Mouse (Mus musculus) left cerebral cortex, adult 2 months (tissue): ENCODE data around the gene Rab8a. TPM values are rescaled to one million over a fixed set of nuclear protein-coding genes. Genes with fewer than 3 reads are reported as not detected.
A peak's percentile ranks its signal among the peaks of the same experiment; 100 is the strongest.

Experiments
- DNase-seq, 2 experiments: peaks; one replicate each; pipeline ENCODE4 v3.0.0; 2021 to 2022; ENCODE audit warnings: low spot score in 2 of 2, mixed read lengths in 1 of 2; ENCODE audit errors: extremely low spot score in 1 of 2
- H3K27ac ChIP-seq: fragments of 200-600 bp; 2 replicates; pipeline ENCODE4 v1.8.1; 2022
- H3K4me3 ChIP-seq: fragments of 200-600 bp; 2 replicates; pipeline ENCODE4 v1.8.1; 2022
- CTCF ChIP-seq: fragments of 200-600 bp; IDR thresholded peaks from 2 replicates; pipeline ENCODE4 v1.8.1; 2022; ENCODE audit warnings: antibody characterized with exemption, mild to moderate bottlenecking, moderate library complexity
- intact Hi-C: fragments of 180-260 bp; cut with DNase I; formaldehyde crosslinking; loops from one replicate; pipeline ENCODE4 v1.15.1; 2025
- total RNA-seq, 2 experiments: library from RNA; stranded (reverse); gene quantifications; 2 replicates each; pipeline ENCODE4 v1.2.3; 2021

The Rab8a gene
- total RNA-seq, 2 experiments from 2014 or later = 32.4 to 37.9 TPM

GRCm38 (mm10) chr8:72149056-72149455 lies 11.9 kb upstream of the Rab8a start:
- H3K27ac ChIP-seq = no peak overlapping the region
- no peak for DNase-seq
- intact Hi-C loops = no loop called here
- no peak for TF ChIP-seq CTCF
- no peak overlapping the region for H3K4me3 ChIP-seq

DNA sequence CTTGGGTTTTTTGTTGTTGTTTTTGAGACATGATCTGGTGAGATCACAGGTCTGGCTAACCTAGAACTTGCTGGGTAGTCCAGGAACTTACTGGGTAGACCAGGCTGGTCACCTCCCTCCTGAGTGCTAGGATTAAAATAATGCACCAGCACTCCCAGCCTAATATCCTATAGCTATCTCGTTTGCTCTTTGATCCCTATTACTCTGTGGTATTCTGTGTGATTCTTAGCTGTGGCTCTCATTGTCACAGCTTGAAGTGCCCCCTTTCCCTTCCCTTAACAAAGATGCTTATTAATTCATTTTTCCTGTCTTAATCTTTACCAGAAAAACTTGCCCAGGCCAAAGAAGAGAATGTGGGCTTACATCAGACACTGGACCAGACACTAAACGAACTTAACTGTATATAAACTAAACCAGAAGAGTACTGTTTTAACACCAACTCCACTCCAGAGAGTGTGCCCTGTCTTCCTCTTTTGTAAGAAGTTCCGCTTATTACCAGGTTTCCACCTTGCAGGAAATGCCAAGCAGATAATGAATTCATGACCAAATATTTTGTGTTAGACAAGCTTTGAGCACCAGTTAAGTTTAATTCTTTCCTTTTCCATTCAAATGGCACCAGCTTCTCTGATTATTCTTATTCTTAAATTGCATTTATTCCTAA lies 9.5 kb upstream of the Rab8a start:
- Histone ChIP-seq H3K27ac (no peak overlapping the region), H3K4me3 (no peak overlapping the region)
- no peak for TF ChIP-seq CTCF
- no peak for DNase-seq
- intact Hi-C loops = no loop called here

DNA sequence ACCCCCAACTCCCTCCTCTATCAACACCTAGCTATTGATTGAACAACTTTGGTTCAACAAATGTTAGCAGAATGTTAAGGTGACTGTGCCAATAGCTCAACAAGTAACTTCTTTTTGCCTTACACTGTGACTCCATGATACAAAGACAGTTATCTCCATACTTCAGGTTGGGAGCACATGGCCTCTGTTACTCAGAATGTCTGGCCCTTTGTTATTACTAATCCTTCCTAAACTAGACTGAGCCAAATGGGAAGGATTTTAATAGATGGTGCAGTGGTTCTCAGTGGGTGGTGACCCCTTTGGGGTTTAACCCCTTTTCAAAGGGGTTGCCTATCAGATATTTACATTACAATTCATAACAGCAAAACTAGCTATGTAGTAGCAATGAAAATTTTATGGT lies 7.6 kb upstream of the Rab8a start:
- Histone ChIP-seq H3K4me3 (no peak overlapping the region), H3K27ac (no peak overlapping the region)
- DNase-seq = no peak
- TF ChIP-seq CTCF = no peak
- intact Hi-C loops = no loop called here

DNA sequence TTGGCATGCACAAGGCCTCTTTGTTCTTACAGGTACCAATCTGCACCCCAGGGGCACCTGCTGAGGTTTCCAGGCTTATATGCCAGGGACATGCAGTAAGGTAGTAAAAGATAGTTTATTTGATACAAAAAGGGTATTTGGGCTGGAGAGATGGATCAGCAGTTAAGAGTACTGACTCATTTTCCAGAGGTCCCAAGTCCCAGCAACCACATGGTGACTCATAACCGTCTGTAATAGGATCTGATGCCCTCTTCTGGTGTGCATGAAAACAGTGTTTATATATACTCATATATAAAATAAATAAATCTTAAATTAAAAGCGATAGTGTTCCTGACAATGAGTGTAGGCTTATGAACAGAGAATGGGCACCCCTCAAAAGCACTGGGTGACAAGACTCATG lies 2.9 kb upstream of the Rab8a start:
- TF ChIP-seq CTCF = no peak; the same call in 1 of the 2 replicates
- DNase-seq = no peak
- Histone ChIP-seq H3K27ac (no peak overlapping the region), H3K4me3 (no peak overlapping the region)
- intact Hi-C loops = no loop called here

GRCm38 (mm10) chr8:72158726-72159125 lies 2.3 kb upstream of the Rab8a start:
- H3K27ac ChIP-seq = no peak overlapping the region
- intact Hi-C loops = no loop called here
- TF ChIP-seq CTCF = no peak
- no peak for DNase-seq
- no peak overlapping the region for H3K4me3 ChIP-seq

GRCm38 (mm10) chr8:72160007-72160406 lies 993 bp upstream of the Rab8a start:
- intact Hi-C loops = loop anchor here (5.0 kb wide), 1 partner anchor 238 kb away; no protein-coding TSS in a partner anchor
- Histone ChIP-seq H3K4me3 (peak overlapping the region; percentile 78), H3K27ac (peak overlapping the region; percentile 82; the same call in 1 of the 2 replicates)
- no peak for DNase-seq
- TF ChIP-seq CTCF = no peak; the same call in 1 of the 2 replicates

- no peak overlapping the region for H3K27ac ChIP-seq
- H3K4me3 ChIP-seq = no peak overlapping the region
- TF ChIP-seq CTCF = no peak
- intact Hi-C loops = loop anchor here (5.0 kb wide), 1 partner anchor 241 kb away; no protein-coding TSS in a partner anchor
- no peak for DNase-seq
Observed at GRCm38 (mm10) chr8:72162821-72163220, 1.8 kb downstream of the Rab8a start.

- no peak for DNase-seq
- Histone ChIP-seq H3K27ac (no peak overlapping the region), H3K4me3 (no peak overlapping the region)
- TF ChIP-seq CTCF = no peak
- intact Hi-C loops = no loop called here
Observed at GRCm38 (mm10) chr8:72169098-72169668, 8.2 kb downstream of the Rab8a start.

DNA sequence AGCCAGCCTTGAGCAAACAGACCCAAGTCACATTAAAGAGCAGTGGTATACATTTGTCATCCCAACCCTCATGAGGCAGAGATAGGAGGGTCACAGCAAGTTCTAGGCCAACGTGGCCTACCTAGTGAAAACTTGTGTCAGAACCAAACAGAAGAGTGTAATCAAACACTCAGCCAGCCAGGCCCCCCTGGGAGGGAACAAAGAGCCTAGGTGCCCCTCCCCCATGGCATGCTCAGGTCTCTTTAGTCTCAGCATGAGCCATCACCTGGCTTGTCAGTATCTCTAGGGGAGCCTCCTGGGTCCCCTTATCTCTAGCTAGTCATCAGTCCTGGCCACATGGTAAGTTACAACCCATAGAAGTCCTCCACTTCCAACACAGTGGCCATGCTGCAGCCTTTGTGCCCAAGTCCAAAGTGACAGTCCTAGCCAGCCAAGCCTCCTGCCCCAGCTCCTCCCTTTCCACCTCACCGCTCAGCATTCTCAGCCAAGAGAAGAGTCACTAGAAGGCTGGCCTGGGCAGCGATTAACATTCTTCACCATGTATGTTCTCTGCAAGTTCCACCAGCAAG lies 8.8 kb downstream of the Rab8a start:
- no peak for DNase-seq
- Histone ChIP-seq H3K4me3 (no peak overlapping the region), H3K27ac (no peak overlapping the region)
- intact Hi-C loops = no loop called here
- TF ChIP-seq CTCF = no peak

- H3K27ac ChIP-seq = no peak overlapping the region
- DNase-seq = peak; percentile 53 to 72
- TF ChIP-seq CTCF = peak; percentile 81
- H3K4me3 ChIP-seq = no peak overlapping the region
- intact Hi-C loops = loop anchor here (5.0 kb wide), 3 partner anchors 65 to 190 kb away; partner anchors contain the start of gene Ap1m1
Observed at GRCm38 (mm10) chr8:72177346-72177925, 16.4 kb downstream of the Rab8a start.

GRCm38 (mm10) chr8:72183554-72184202 lies 22.7 kb downstream of the Rab8a start:
- H3K4me3 ChIP-seq = no peak overlapping the region
- TF ChIP-seq CTCF = no peak

GRCm38 (mm10) chr8:72187793-72188331 lies 26.9 kb downstream of the Rab8a start:
- DNase-seq = no peak
- no peak overlapping the region for H3K27ac ChIP-seq
- intact Hi-C loops = no loop called here
- no peak overlapping the region for H3K4me3 ChIP-seq
- TF ChIP-seq CTCF = no peak

More at GRCm38 (mm10) chr8:72183554-72184202, 22.7 kb downstream of the Rab8a start:
- no peak for DNase-seq
- H3K27ac ChIP-seq = no peak overlapping the region
- intact Hi-C loops = no loop called here
